Mouse (Mus musculus) thymus, adult 2 months (tissue): Measurements from ENCODE around the gene Mmp27. TPM values are rescaled to one million over a fixed set of nuclear protein-coding genes. Genes with fewer than 3 reads are reported as not detected.

Experiments used
- DNase-seq: peaks from one replicate; pipeline ENCODE4 v3.0.0; 2021
- H3K27ac ChIP-seq: fragments of 200-500 bp; 2 replicates; pipeline ENCODE4 v1.5.1; 2012; ENCODE audit warnings: low read length, control low read depth; ENCODE audit not compliant: control insufficient read depth, insufficient read depth
- H3K27me3 ChIP-seq: fragments of 200-500 bp; 2 replicates; pipeline ENCODE4 v1.6.1; 2012; ENCODE audit warnings: mild to moderate bottlenecking, low read length, moderate library complexity, mixed read lengths; ENCODE audit not compliant: control insufficient read depth, insufficient read depth
- H3K36me3 ChIP-seq: fragments of 200-500 bp; 2 replicates; pipeline ENCODE4 v1.6.1; 2012; ENCODE audit warnings: mild to moderate bottlenecking, low read length, moderate library complexity; ENCODE audit not compliant: control insufficient read depth, insufficient read depth
- H3K4me1 ChIP-seq: fragments of 200-500 bp; replicated peaks from 2 replicates; pipeline ENCODE4 v1.6.1; 2012; ENCODE audit warnings: low read length; ENCODE audit not compliant: control insufficient read depth, insufficient read depth
- H3K4me3 ChIP-seq: fragments of 200-500 bp; 2 replicates; pipeline ENCODE4 v1.5.1; 2012; ENCODE audit warnings: mild to moderate bottlenecking, low read length, control low read depth, moderate library complexity; ENCODE audit not compliant: control insufficient read depth, insufficient read depth
- CTCF ChIP-seq: fragments of 200-500 bp; IDR thresholded peaks from 2 replicates; pipeline ENCODE4 v1.5.1; 2012; ENCODE audit warnings: mild to moderate bottlenecking, control low read depth, low read length, moderate library complexity, borderline replicate concordance; ENCODE audit not compliant: control insufficient read depth, poor library complexity, insufficient read depth; ENCODE audit errors: extremely low read depth
- POLR2A ChIP-seq: fragments of 200-500 bp; IDR thresholded peaks from 2 replicates; pipeline ENCODE4 v1.6.1; 2012; ENCODE audit warnings: mild to moderate bottlenecking, low read length, control low read depth, moderate library complexity; ENCODE audit not compliant: control insufficient read depth, poor library complexity, insufficient read depth; ENCODE audit errors: extremely low read depth
- WGBS: fragments of 180-500 bp; shearing (Covaris S2); methylation state at CpG from one replicate; pipeline ENCODE4 v1.1.7; 2018; 5-methylcytosine and 5-hydroxymethylcytosine counted together
- polyA plus RNA-seq: library from polyadenylated mRNA; depleted of rRNA; stranded (reverse); fragments of >200 nt; gene quantifications from 2 replicates; pipeline ENCODE4 v1.2.3, GENCODE M21; 2012

Gene Mmp27
- polyA plus RNA-seq, 1 experiment, result 0.47 TPM

DNA sequence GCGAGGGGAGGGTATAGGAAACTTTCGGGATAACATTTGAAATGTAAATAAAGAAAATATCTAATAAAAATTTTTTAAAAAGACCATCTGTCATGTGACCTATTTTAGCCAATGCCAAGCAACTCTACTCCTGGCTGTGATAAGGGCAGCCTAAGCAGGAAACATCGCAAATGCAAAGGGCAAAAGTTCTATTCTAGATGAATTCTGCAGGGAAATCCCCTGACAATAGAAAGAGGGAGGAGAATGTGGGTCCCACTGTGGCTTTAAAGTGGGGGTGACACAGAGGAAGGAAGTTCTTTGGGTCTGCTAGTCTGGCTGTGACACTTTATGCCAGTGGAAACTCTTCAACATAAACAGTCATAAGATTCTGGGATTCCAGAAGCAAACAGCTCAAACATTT is 17.7 kb upstream of the Mmp27 start:
- H3K36me3 ChIP-seq, result no peaks in the 10 kb centered on the region
- no peak for DNase-seq
- WGBS, result 68% methylated on average over 3 of the region's 3 CpGs
- no peaks in the 10 kb centered on the region for H3K27me3 ChIP-seq
- H3K4me1 ChIP-seq, result no peaks in the 10 kb centered on the region
- H3K27ac ChIP-seq, result no peak overlapping the region
- H3K4me3 ChIP-seq, result no peak overlapping the region
- TF ChIP-seq CTCF (no peak), POLR2A (no peak)

GRCm38 (mm10) chr9:7554382-7554781 is 16.8 kb upstream of the Mmp27 start:
- no peak overlapping the region for H3K27ac ChIP-seq
- H3K36me3 ChIP-seq, result no peaks in the 10 kb centered on the region
- H3K4me1 ChIP-seq, result no peaks in the 10 kb centered on the region
- no peak overlapping the region for H3K4me3 ChIP-seq
- no peak for TF ChIP-seq POLR2A
- TF ChIP-seq CTCF, result no peak
- peak; percentile 24 for DNase-seq
- WGBS, result 30% methylated on average over 3 of the region's 3 CpGs
- no peaks in the 10 kb centered on the region for H3K27me3 ChIP-seq

DNA sequence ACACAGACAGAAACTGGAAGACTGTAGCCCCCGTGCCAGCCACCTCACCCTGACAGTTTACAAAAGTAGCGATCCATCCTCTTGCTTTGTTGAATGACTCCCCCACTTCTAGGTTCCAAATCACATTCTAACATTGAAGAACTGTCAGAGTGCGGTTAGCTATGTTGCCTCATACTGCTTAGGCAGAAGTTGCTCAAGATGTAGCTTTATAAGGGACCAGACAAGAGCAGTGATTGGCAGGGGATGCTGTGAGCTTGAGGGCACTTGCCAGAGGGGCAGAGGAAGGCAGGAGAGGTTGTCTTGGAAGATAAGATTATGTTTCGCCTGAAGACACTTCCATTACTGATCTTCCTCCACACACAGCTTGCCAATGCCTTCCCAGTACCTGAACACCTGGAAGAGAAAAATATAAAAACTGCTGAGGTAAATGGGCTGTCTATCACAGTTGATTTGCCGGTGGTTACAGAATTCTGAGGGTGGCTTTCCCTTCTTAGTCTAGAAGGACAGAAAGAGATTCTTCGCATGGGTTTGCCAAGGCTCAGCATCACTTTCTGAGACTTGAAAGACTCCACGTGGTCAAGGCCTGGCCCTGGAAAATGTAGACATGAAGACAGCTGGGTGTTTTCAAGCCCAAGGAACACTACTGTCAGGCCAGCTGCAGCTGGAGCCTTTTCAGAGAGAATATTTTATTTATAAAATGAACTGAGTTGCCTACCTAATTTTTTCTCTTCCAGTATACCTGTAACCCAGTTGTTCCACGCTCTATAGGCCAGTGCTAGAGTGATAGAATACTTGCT is 12.8 kb upstream of the Mmp27 start, which contains the start of gene Mmp8:
Gene Mmp8 (plus strand): TSS at position 236 of the 797 bp plus-strand sequence.
- H3K4me3 ChIP-seq, result no peak within 1 kb of the TSS
- no peaks in the 10 kb centered on the region for H3K36me3 ChIP-seq
- H3K27me3 ChIP-seq, result no peaks in the 10 kb centered on the region
- WGBS, result 64% methylated on average over 8 of the region's 8 CpGs
- H3K27ac ChIP-seq, result no peak within 1 kb of the TSS
- no peaks in the 10 kb centered on the region for H3K4me1 ChIP-seq
- no peak for TF ChIP-seq POLR2A
- no peak for TF ChIP-seq CTCF
- no peak for DNase-seq

DNA sequence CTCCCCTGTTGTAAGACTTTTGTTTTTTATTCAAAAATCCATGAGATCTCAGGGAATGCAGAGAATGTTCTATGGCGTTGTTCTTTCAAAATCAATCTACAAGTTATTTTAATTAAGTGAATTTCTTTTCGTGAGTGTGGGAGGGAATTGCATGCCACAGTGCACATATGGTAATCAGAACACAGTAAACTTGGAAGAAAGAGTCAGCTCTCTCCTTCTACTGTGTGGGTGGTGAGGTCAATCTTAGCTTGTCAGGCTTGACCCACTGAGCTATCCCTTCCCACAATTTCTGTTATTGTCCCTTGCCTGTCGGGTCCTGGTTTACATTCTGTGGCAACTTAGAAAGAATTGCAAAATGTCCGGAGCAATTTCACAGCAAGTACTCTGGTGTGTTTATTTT is 11.2 kb upstream of the Mmp27 start:
- no peaks in the 10 kb centered on the region for H3K27me3 ChIP-seq
- DNase-seq, result no peak
- H3K27ac ChIP-seq, result no peak overlapping the region
- 93% methylated on average over 4 of the region's 4 CpGs for WGBS
- no peak overlapping the region for H3K4me3 ChIP-seq
- no peaks in the 10 kb centered on the region for H3K4me1 ChIP-seq
- no peaks in the 10 kb centered on the region for H3K36me3 ChIP-seq
- no peak for TF ChIP-seq POLR2A
- no peak for TF ChIP-seq CTCF

DNA sequence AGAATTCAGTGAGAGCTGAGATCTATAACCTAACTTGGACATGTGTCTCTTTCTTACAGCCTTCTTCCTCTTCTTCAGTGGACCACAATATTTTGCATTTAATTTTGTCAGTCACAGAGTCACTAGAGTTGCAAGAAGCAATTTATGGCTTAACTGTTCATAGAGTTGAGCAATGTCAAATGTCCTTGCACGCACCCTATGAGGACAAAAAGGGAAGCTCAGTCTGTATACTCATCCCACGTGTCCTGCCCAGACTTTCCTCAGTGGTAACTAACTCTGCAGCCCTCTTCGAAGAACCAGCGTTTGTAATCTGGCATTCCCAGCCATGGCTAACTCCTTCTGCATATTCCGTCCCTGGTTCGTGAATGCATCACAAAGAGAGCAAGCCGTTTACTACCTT is 3.8 kb upstream of the Mmp27 start:
- no peak overlapping the region for H3K27ac ChIP-seq
- TF ChIP-seq CTCF (no peak), POLR2A (no peak)
- H3K4me1 ChIP-seq, result 0 out of 2 replicates have a peak, but pooled peaks cover 1% of the 10 kb centered on the region
- WGBS, result 40% methylated on average over 7 of the region's 7 CpGs
- no peaks in the 10 kb centered on the region for H3K36me3 ChIP-seq
- no peaks in the 10 kb centered on the region for H3K27me3 ChIP-seq
- no peak for DNase-seq
- no peak overlapping the region for H3K4me3 ChIP-seq

DNA sequence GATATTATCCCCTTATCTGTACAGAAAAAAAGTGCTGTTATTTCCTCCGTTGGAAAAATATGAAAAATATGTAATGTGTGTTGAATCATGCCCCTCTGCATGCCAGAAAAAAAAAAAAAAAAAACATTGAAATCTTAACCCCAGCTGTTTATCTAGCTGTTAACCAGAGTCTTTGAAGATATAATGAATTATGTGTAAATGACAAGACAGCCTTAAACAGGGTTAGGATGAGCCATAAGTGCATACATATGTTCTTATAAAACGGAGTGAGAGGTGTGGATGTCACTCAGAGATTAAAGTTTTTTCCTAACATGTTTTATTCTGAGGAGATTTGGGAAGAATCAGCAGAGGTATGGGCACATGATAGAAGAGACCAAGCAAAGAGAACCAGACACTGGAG is 3.3 kb upstream of the Mmp27 start:
- 90% methylated on average over 2 of the region's 2 CpGs for WGBS
- Histone ChIP-seq H3K27ac (no peak overlapping the region), H3K4me3 (no peak overlapping the region), H3K27me3 (no peaks in the 10 kb centered on the region), H3K4me1 (0 out of 2 replicates have a peak, but pooled peaks cover 2% of the 10 kb centered on the region), H3K36me3 (no peaks in the 10 kb centered on the region)
- TF ChIP-seq POLR2A, result no peak
- no peak for TF ChIP-seq CTCF
- no peak for DNase-seq
